Mouse (Mus musculus) urinary bladder, adult 18-20 months (tissue): Measurements from ENCODE around the gene Lmf2.
A peak's percentile ranks its signal among the peaks of the same experiment; 100 is the strongest.

Experiments
- DNase-seq, 2 experiments: peaks; one replicate each; pipeline ENCODE4 v3.0.0; 2022; ENCODE audit warnings: low spot score in 2 of 2, mixed read lengths in 2 of 2

The Lmf2 gene

DNA sequence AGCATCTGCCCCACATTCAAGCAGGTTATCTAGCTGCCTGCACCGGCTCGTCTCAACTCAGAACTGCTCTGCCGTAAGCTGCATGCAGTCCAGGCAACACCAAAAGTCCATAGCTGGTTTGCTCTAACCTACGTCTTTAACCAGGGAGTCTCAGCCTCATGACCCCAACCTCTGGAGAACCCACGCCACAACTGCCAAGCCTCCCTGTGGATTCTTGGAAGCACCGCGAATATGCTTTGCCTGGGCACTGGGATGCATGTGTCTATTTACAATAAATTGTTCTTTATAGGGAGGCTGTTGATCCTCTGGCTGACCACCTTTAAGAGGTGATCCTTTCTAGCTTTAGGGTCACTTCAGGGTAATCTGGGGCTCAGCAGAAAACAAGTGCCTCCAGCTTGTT is 17.1 kb upstream of the Lmf2 start:
- DNase-seq, result no peak

DNA sequence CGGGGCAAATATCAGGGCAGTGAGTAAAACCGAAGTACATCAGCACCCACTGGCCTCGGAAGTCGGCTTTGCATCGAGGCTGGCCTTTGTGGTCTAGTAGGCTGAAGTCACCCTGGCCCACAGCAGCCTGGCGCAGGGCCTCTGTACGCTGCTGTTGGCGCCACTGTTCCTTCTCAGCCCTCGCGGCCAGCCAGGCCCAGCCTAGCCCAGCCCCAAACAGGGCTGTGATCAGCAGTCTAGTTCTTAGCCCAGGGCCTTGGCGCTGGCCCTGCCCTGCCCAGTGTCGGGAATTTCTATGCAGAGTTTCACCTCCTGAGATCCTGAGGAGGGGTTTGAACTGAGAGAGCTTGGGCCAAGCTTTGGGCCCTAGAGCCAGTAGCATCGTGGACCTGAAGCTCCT is 16.6 kb upstream of the Lmf2 start:
- DNase-seq, result no peak

GRCm38 (mm10) chr15:89365141-89365551 is 9.7 kb upstream of the Lmf2 start:
- no peak for DNase-seq

DNA sequence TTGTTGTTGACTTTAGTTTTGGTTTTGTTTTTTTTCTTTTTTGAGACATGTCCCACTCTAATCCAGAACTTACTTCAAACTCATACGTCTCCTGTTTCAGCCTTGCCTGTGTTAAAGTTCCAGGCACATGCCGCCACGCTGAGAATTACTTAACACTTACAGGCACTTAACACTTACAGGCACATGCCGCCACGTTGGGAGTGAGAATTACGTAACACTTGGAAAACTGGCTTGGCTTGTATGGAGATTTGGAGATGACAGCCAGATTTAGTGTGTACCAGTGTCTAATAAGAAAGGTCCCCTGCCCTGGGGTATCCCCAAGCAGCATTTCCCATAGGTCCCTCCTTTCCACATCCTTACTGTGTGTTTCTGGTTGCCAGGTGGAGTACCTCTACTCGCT is 7.6 kb upstream of the Lmf2 start:
- DNase-seq, result no peak

DNA sequence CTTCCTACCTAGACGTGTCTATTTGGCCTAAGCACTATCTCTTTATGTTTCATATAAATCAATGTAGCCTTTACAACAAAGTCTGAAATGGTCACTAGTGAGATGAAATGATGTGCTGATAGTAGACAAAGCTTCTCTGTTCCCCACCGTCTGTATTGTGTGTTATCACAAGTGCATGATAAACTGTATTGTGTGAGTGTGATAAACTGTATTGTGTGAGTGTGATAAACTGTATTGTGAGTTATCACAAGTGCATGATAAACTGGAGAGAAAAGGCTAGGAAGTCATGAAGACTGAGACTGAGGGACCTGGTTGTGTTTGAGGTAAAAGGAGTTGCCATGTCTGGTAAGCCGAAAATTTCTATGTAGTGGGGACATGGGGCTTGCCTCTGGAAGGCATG is 3.3 kb upstream of the Lmf2 start:
- DNase-seq, result no peak

DNA sequence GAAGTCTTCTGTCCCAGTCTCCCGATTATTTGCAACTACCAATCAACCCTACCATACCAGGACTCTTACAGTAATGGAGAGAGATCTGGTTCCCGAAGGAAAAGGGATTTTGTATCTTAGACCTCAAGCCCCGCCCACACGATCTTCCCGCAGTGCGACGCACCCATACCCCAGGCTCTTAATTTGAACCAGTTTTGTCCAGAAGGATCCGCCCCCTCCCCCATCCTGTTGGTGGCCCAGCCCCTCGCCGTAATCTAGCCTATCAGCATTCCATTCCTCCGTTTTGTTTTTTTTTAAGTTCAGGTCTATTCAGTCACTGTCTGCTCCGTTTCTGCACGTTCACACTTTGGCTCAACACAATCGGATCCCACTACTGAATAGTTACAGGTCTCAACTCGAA is 913 bp upstream of the Lmf2 start:
- peak in 1 of 2 experiments; percentile 53 for DNase-seq

DNA sequence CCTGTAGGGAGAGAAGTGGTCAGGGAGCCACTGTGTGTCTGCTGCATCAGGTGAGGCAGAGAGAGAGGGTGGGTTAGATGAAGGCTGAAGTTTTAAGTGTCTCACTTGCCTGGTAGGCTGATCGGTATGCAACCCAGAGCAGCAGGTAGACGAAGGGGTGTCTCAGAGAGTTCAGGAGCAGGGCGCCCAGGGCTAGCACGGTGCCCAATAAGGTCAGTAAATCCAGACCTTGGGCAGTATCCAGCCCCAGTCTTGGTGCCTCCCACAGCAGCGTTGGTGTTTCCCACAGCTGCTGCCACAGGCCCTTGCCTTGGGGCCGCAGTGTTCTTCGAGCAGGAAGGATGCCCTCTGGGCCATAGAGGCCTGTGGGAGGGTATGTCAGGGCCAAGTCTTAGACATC is 1.0 kb downstream of the Lmf2 start:
- no peak for DNase-seq

DNA sequence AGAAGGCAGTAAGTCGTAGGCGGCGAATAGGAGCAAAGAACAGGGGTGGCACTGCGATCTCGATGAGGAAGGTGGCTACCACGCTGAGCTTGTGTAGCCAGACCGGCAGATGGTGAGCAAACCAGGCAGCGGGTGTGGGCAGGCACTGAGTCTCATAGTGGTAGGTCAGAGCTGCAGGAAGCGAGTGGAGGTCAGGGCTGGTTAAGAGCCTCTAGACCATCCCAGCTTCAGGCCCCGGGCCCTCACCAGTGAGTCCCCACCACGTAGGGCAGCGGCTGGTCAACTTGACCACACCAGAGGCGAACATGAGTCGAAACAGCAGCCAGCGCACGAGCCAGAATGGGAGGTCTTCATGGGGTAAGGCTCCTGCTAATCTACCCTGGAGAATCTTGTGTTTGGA is 1.6 kb downstream of the Lmf2 start:
- DNase-seq, result no peak

GRCm38 (mm10) chr15:89352795-89353194 is 2.7 kb downstream of the Lmf2 start:
- no peak for DNase-seq

DNA sequence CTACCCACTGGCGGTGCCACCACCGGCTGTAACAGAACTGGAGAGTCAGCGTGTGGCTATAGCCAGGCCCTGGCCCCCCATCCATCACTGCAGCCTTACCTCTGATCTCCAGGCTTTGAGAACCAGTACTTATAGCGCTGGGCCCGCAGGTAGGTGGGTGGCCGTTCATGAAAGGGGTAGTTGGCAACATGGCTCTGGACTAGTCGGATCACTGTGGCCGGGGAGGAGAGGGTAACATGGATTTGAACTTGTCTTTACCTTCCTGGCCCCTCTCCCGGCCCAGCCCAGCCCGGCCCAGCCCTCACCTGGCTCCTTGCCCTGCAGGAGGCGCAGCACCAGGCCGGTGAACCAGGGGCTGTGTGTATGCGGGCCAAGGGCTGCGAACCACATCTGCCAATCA is 3.4 kb downstream of the Lmf2 start:
- DNase-seq, result no peak

DNA sequence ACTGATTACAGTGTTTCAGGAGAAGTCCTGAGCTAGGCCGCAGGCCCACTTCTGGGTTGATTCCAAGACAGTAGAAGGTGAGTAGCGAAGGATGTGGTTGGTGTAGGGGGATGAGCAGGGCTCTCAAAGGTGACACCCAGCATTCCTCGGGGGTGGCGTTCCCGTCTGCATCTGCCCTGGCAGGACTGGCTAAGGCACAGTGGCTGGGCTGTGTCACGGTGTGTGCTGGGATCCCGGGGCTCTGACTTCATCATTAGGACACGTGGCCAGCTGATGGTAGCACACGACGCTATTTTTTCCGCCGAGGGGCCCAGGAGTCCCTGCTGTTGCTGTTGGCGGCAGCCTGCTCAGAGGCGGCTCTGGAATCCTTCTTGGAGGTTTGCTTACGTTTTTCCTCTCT is 4.2 kb downstream of the Lmf2 start:
- no peak for DNase-seq

DNA sequence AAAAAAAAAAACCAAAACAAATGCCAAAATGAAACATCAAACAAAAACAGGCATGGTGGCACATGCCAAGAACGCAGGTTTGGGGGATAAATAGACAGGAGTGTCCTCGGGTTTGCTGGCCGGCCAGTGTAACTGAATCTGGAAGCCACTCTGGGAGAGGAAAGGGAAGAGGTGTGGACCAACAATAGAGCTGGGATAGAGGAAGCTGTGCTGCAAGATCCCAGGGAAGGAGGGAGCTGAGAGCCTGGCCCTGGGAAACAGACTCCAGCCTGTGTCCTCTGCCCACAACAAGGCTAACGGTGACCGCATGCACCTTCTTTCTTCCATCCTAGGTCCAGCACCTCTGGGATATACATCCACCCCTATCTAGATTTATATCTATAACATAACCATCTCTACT is 5.0 kb downstream of the Lmf2 start:
- DNase-seq, result no peak

GRCm38 (mm10) chr15:89343325-89343724 is 12.1 kb downstream of the Lmf2 start:
- no peak for DNase-seq

GRCm38 (mm10) chr15:89341678-89342077 is 13.8 kb downstream of the Lmf2 start:
- no peak for DNase-seq

- no peak for DNase-seq
These were observed 15.3 kb downstream of the Lmf2 start for GRCm38 (mm10) chr15:89340136-89340535.

DNA sequence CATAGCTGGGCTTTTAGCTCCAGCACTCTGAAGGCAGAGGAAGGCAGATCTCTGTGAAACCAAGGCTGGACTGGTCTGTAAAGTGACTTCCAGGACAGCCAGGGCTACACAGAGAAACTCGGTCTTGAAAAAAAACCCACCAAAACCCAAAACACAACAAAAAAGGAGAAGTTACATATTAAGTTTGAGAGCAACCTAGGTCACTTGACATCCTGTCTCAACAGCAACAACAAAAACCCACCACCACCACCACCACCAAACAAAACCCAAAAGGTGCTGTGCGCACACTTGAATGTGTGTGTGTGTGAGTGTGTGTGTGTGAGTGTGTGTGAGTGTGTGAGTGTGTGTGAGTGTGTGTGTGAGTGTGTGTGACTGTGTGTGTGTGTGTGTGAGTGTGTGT is 15.8 kb downstream of the Lmf2 start:
- no peak for DNase-seq

DNA sequence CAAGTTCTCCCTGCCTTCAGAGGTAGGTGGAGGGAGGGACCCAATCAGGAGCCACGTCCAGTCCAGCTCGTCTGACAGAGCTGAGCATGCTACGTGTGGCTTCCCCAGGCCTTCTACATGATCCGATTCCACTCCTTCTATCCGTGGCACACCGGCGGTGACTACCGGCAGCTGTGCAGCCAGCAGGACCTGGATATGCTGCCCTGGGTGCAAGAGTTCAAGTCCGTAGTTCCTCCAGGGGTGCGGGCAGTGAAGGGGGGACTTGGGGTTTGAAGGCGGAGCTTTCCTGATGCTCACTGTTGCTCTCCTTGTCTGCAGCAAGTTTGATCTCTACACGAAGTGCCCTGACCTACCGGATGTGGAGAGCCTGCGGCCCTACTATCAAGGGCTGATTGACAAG is 19.0 kb downstream of the Lmf2 start:
- no peak for DNase-seq

DNA sequence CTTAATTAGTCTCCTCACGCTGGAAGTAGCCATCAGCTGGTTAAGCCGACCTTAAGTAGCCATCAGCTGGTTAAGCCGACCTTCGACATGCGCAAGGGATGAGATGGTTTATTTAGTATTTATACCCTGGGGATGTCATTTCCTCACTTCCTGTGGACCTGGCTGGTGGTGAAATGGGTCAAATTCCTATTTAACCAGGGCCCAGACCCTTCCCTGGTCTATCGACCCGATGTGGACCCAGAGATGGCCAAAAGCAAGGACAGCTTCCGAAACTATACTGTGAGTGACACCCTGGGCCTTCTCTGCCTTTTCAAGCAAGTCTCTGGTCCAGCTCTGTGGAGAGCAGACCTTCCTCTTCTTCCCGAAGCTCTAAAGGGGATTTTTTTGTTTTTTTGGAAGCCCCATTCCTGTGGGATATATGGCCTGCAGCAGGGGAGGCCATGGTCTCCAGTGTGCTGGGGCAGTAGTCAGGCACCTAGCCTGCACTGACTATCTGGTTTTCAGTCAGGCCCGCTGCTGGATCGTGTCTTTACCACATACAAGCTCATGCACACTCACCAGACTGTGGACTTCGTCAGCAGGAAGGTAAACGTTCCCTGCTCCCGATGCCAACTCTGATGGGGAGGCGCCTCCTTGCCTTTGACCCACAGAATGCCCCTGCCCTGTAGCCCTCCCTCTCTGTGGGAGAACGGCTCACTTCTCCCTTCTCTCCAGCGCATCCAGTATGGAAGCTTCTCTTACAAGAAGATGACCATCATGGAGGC is 20.5 kb downstream of the Lmf2 start:
- no peak for DNase-seq

DNA sequence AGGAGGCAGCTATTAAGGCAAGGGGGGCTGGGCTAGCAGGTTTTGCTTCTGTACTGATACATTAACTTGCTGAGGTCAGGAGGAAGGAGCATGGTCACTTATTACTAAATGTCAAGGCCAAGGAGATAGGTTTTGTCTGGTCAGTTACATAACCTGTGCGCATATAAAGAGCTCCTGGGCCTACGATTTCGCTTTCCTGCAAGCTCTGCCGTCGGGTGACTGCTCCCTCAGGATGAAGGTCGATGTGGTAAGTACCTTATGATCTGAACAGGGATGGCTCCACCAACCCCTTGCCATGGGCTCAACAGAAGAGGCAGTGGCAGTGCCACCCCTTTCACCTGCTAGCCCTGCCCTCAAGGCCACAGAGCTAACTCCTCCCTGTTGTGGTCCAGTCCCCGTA is 21.2 kb downstream of the Lmf2 start, which contains the start of gene Miox:
Gene Miox, plus strand, starts transcription at position 128 of the 400 bp plus-strand sequence.
- no peak for DNase-seq

DNA sequence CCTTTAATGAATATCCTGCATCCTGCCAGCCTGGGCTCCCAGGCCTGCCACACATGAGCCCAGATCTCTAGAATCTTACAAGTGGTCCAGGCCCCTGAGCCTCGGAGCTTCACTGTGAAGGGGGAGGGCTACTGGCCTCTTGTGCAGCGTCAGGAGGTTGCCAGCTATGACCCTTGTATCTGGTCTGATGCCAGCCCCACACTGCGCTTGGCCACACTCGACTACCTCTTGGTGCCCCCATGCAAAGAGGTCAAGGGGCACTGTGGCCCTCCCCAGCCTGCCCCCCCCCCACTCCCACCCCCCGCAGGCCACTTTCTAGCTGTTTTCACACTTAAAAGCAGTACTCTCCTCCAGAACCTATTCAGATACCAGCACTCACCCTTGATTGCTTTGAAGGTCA is 29.0 kb downstream of the Lmf2 start:
- DNase-seq, result no peak

GRCm38 (mm10) chr15:89323656-89324055 is 31.8 kb downstream of the Lmf2 start:
- DNase-seq, result no peak

DNA sequence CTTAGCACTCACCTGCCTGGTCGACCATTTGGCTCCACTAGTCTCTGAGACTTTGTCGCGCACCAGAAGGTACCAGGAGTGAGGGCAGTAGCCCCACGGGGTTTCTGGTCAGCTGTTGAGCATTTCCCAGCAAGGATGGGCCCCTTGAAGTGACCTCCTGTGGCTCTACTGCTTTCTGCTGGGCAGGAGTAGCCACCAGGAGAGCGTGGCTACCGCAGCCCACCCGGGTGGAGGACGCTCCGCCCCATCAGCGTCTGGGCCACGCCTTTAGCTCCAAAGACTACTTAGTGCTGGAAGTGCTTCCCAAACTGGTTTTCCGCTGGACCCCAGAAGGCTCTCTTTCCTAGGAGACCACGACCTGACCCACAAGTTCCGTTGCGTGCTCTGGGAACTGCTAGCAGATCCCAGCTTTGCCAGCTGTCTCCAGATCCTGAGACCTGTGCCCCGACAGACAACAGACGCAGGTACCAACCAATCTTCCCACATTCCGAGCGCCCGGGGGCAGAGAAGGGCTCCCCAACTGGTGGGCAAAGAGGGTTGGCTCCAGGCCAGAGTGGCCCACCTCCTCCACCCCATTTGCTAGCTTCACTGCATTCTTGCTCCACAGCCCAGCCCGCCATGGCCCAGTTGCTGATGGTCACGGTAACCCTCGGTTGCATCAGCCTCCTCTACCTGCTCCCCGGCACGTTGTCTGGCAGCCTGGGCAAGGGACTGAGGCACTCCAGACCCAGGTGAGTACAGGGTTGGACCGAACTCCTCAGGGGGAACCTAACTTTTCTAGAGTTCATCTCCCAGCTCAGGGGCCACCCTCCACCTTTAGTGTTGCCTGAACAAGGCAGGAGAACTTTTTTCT is 32.6 kb downstream of the Lmf2 start, which contains the start of gene Adm2:
Gene Adm2, plus strand, starts transcription at position 51 of the 853 bp plus-strand sequence.
- no peak for DNase-seq

DNA sequence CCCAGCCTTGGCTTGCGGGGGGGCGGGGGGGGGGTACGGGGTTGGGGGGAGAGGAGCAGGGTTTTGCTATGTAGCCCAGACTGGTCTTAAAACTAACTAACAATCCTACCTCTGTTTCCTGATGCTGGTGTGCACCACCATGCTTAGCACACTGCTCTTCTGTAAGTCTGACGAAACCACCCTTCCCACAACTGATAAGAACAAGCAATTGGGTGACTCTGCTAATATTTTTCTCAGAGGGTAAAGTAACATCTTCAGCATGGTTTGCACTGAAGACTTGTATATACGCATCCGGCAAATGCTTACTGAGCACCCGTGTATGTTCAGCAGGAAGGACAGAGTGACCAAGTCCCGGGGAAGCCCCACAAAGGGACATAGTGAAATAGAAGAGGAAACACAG is 34.2 kb downstream of the Lmf2 start:
- no peak for DNase-seq
